Mouse (Mus musculus): ENCODE results near the gene Shq1. TPM values are rescaled to one million over a fixed set of nuclear protein-coding genes. Genes with fewer than 3 reads are reported as not detected.

Gene Shq1
- polyA plus RNA-seq, 1 experiment from 2014 or later = 10.0 TPM

DNA sequence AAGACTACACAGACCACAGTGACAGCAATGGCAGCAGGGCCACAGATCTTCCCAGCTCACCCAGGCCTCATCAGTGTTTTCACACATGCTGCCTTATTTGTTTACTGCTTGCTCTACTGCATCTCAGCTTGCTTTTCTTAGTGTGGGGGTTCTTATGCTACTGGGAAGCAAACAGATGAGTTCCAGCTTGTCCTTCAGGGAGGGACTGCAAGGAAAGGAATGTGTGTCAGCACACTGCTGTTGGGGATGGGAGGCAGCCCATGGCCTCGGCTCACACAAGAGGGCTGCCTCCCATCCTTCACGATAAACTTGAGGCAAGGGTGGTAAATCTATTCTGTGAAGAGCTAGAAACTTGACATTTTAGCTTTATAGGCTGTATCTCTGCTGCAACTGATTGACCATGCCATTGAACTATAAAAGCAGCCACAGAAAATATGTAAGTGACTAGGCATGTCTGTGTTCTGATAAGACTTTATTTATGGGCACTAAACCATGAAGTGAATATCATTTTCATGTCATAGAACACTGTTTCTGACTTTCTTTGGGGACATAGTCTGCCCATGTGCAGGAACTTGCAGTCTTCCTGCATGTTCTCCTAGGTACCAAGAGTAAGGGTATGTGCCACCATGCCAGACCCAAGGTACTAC lies 48.0 kb downstream of the Shq1 start:
- peaks cover 9% of the 10 kb centered on the region for H3K36me3 ChIP-seq

DNA sequence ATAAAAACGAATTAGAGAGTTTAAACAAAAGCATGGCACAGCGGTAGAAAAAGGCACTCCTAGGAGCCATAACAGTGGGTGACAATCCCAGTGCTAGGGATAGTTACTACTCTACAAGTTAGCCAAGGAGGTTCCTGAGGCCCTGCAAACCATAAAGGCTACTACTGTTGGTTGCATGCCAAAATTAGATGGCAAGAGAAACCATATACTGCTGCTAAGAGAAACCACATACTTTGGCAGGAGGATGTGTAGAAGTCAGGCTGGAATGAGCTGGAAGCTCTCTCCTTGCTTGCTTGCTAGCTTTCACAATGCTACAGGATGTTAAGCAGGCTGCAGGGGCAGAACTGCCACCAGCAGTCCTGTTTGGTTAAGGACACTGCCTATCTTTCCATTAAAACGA lies 50.5 kb downstream of the Shq1 start:
- Histone ChIP-seq H3K36me3 (peaks cover 3% of the 10 kb centered on the region), H3K27ac (replicated peaks) (no peak overlapping the region), H3K4me2 (no peak overlapping the region), H3K4me1 (peaks cover 17% of the 10 kb centered on the region), H3K9me3 (no peaks in the 10 kb centered on the region), H3K9ac (no peak overlapping the region), H3K4me3 (no peak overlapping the region), H3K27me3 (replicated peaks) (no peaks in the 10 kb centered on the region)
- 71% methylated on average over 3 of the region's 3 CpGs for WGBS
- ATAC-seq (ENCODE audit: extremely low read depth, insufficient number of reproducible peaks, low FRiP score, low TSS enrichment) = no peak

More for the DNA sequence above, 48.0 kb downstream of the Shq1 start:
- H3K9me3 ChIP-seq = no peaks in the 10 kb centered on the region
- no peak overlapping the region for H3K4me2 ChIP-seq
- H3K4me3 ChIP-seq = no peak overlapping the region
- peaks cover 26% of the 10 kb centered on the region for H3K4me1 ChIP-seq
- H3K9ac ChIP-seq = no peak overlapping the region
- WGBS = 25% methylated on average over 2 of the region's 2 CpGs
- H3K27ac ChIP-seq (replicated peaks) = peak overlapping the region; percentile 45; the same call in 1 of the 2 replicates
- no peaks in the 10 kb centered on the region for H3K27me3 ChIP-seq (replicated peaks)
- no peak for ATAC-seq (ENCODE audit: extremely low read depth, insufficient number of reproducible peaks, low FRiP score, low TSS enrichment)

DNA sequence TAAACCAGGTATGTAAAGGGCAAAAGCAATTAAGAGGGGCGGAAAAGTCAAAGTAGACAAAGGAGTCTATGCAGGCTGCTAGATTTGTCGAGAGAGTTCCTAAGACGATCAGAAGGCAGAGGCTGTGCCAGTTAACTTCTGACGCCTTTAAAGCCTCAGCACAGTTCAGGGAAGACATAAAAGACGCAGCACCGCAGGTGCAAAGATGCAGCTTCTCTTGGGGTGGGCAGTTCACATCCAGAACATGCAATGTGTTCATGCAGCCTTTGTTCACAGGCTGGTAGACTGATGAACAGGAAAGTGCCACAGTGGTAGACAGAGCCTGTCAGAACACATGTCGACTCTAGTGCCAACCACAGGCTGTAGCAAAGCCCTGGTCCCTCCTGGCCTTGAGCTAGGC lies 51.6 kb downstream of the Shq1 start:
- peaks cover 18% of the 10 kb centered on the region for H3K4me1 ChIP-seq
- WGBS = 89% methylated on average over 7 of the region's 7 CpGs
- no peaks in the 10 kb centered on the region for H3K9me3 ChIP-seq
- no peak overlapping the region for H3K4me3 ChIP-seq
- H3K27me3 ChIP-seq (replicated peaks) = no peaks in the 10 kb centered on the region
- 0 out of 2 replicates have a peak, but pooled peaks cover 2% of the 10 kb centered on the region for H3K36me3 ChIP-seq
- ATAC-seq (ENCODE audit: extremely low read depth, insufficient number of reproducible peaks, low FRiP score, low TSS enrichment) = no peak
- H3K9ac ChIP-seq = no peak overlapping the region
- no peak overlapping the region for H3K4me2 ChIP-seq
- H3K27ac ChIP-seq (replicated peaks) = no peak overlapping the region

DNA sequence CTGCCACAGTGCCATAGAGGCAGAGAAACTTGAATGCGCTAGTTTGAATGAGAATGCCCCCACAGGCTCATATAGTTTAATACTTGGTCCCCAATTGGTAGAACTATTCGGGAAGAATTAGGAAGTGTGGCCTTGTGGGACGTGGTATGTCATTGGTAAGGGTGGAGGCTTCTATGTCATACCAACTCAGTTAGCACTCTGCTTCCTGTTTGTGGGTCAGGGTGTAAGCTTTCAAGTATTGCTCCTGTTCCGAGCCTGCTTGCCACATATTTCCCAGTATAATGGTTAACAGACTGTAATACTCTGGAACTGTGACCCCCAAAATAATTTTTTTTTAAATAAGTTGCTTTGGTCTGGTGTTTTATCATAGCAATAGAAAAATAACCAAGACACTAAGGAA lies 54.8 kb downstream of the Shq1 start:
- ATAC-seq (ENCODE audit: extremely low read depth, insufficient number of reproducible peaks, low FRiP score, low TSS enrichment) = no peak
- Histone ChIP-seq H3K36me3 (0 out of 2 replicates have a peak, but pooled peaks cover 3% of the 10 kb centered on the region), H3K27me3 (replicated peaks) (no peaks in the 10 kb centered on the region), H3K4me1 (0 out of 2 replicates have a peak, but pooled peaks cover 3% of the 10 kb centered on the region), H3K9me3 (no peaks in the 10 kb centered on the region), H3K27ac (replicated peaks) (no peak overlapping the region), H3K9ac (no peak overlapping the region), H3K4me3 (no peak overlapping the region), H3K4me2 (no peak overlapping the region)
- 84% methylated on average over 4 of the region's 4 CpGs for WGBS

DNA sequence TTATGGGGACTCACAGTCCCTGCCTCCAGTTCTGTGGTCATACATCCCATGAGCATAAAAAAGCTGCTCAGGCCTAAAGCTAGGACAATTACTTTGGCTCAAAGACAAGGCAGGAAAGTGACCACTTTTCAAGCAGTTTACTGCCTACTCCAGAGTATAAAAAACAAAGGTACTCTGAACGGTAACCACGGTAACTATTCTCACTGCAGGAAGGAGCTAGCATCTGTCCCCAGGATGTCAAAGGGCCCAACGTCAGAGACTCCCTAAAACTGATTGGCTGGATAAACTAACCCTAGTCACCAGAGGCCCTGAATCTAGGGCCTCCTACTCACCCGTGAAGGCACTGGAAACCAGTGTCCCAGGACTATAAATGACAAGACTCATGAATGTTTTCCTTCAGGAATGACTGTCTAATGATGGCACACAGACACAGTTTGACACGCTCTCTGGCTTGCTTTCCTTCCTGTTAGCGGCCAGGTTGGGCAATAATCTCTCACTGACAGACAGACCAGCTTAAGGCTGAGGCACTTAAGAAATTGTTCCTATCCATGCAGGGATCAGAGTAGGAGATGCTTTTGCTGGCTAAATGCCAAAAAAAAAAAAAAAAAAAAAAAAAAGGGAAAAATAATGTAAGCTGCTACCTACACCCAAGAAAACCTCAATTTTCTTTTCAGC lies 57.2 kb downstream of the Shq1 start:
- 53% methylated on average over 6 of the region's 6 CpGs for WGBS
- no peak overlapping the region for H3K9ac ChIP-seq
- H3K36me3 ChIP-seq = 0 out of 2 replicates have a peak, but pooled peaks cover 5% of the 10 kb centered on the region
- ATAC-seq (ENCODE audit: extremely low read depth, insufficient number of reproducible peaks, low FRiP score, low TSS enrichment) = no peak
- no peak overlapping the region for H3K4me2 ChIP-seq
- H3K4me3 ChIP-seq = no peak overlapping the region
- H3K27ac ChIP-seq (replicated peaks) = no peak overlapping the region
- H3K27me3 ChIP-seq (replicated peaks) = no peaks in the 10 kb centered on the region
- H3K4me1 ChIP-seq = peaks cover 3% of the 10 kb centered on the region; the same call in 1 of the 2 replicates
- H3K9me3 ChIP-seq = no peaks in the 10 kb centered on the region

DNA sequence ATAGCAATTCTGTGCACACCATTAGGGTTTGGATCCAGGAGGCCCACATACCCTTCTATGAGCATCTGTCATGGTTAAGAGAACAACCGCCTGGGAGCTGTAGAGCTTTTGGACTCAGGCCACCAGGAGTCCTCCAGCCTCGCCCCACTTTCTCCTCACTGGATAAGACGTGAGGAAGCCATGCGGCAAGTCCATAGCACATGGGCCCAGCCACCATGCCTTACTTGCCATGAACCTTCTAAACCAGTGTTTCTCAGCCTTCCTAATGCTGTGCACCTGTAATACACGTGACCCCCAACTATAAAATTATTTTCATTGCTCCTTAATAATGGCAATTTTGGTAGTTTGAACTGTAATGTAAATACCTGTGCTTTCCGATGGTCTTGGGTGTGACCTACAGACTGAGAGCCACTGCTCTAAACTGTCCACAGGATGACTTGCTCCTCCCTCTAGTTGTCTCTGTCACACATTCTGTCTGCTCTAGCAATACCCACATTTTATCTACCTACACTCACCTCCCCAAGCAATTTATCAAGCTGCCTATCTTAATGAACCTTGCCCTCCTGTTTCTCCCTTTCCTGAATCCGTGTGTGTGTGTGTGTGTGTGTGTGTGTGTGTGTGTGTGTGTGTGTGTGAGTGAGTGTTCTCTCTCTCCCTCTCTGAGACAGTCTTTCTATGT lies 59.9 kb downstream of the Shq1 start:
- H3K9me3 ChIP-seq = no peaks in the 10 kb centered on the region
- H3K27me3 ChIP-seq (replicated peaks) = no peaks in the 10 kb centered on the region
- no peak overlapping the region for H3K4me2 ChIP-seq
- WGBS = 80% methylated on average over 7 of the region's 7 CpGs
- ATAC-seq (ENCODE audit: extremely low read depth, insufficient number of reproducible peaks, low FRiP score, low TSS enrichment) = no peak
- no peak overlapping the region for H3K27ac ChIP-seq (replicated peaks)
- H3K4me3 ChIP-seq = no peak overlapping the region
- H3K4me1 ChIP-seq = peaks cover 8% of the 10 kb centered on the region
- H3K36me3 ChIP-seq = peaks cover 12% of the 10 kb centered on the region; the same call in 1 of the 2 replicates
- H3K9ac ChIP-seq = no peak overlapping the region

DNA sequence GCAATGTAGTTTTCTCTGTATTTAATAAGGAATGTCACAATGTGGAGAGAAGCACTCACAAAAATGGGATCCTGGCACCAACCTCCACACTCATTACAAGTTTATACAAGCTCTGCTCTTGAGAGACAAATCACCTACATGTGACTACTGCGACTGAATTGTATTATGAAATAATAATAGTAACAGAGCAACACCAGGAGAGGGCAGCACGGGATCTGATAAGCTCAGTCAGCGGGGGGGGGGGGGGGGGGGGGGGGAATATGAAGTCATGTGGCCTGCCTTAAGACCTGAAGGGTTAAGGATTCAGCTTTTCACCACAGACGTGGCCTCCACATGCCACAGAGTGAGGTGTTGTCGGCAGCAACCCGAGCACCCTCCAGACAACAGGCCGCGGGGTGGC lies 60.8 kb downstream of the Shq1 start:
- peaks cover 8% of the 10 kb centered on the region for H3K4me1 ChIP-seq
- peaks cover 12% of the 10 kb centered on the region; the same call in 1 of the 2 replicates for H3K36me3 ChIP-seq
- H3K27ac ChIP-seq (replicated peaks) = no peak overlapping the region
- no peaks in the 10 kb centered on the region for H3K9me3 ChIP-seq
- ATAC-seq (ENCODE audit: extremely low read depth, insufficient number of reproducible peaks, low FRiP score, low TSS enrichment) = no peak
- H3K9ac ChIP-seq = no peak overlapping the region
- no peak overlapping the region for H3K4me3 ChIP-seq
- 64% methylated on average over 6 of the region's 8 CpGs for WGBS
- H3K4me2 ChIP-seq = no peak overlapping the region
- H3K27me3 ChIP-seq (replicated peaks) = no peaks in the 10 kb centered on the region

DNA sequence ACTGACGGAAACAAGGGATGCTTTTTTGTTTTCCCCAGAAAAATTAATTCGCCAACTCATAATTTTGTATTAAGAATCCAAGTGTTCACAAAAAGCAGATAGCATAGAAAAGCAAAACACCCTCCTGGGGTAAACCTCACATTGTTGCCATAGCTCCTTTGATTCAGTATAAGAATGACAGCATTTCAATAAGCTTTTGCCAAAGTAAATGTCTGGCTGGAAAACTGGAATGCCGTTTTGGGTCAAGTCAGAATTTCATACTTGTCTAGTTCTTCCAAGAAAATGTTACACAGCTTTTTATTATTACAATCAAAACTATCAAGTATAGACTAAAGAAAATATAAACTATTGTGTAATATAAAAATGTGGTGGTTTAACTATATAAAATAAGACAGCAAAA lies 61.7 kb downstream of the Shq1 start:
- WGBS = 80% methylated on average over 3 of the region's 3 CpGs
- Histone ChIP-seq H3K36me3 (peaks cover 12% of the 10 kb centered on the region; the same call in 1 of the 2 replicates), H3K27me3 (replicated peaks) (no peaks in the 10 kb centered on the region), H3K27ac (replicated peaks) (0 out of 2 replicates have a peak overlapping the region, but pooled peaks have one; percentile 8), H3K4me2 (no peak overlapping the region), H3K4me3 (no peak overlapping the region), H3K9me3 (no peaks in the 10 kb centered on the region), H3K9ac (no peak overlapping the region), H3K4me1 (peaks cover 7% of the 10 kb centered on the region)
- no peak for ATAC-seq (ENCODE audit: extremely low read depth, insufficient number of reproducible peaks, low FRiP score, low TSS enrichment)

DNA sequence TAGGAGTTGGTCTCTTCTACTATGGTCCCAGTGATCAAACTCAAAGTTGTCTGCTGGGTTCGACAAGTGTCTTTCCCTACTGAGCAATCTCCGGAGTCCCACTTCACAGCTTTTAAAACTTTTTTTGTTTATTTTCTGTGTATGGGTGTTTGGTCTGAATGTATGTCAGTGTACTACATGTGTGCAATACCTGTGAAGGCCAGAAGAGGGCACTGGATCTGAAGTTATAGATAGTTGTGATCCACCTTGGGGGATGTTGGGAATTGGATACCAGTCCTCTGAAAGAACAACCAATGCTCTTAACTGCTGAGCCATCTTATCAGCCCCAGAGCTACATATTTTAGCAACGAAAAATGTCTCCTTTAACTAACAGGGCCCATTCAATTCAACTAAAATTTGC lies 62.5 kb downstream of the Shq1 start:
- Histone ChIP-seq H3K36me3 (peaks cover 12% of the 10 kb centered on the region; the same call in 1 of the 2 replicates), H3K27ac (replicated peaks) (no peak overlapping the region), H3K4me1 (peaks cover 5% of the 10 kb centered on the region), H3K4me3 (no peak overlapping the region), H3K9me3 (no peaks in the 10 kb centered on the region), H3K9ac (no peak overlapping the region), H3K27me3 (replicated peaks) (no peaks in the 10 kb centered on the region), H3K4me2 (no peak overlapping the region)
- WGBS = 86% methylated on average over 3 of the region's 3 CpGs
- no peak for ATAC-seq (ENCODE audit: extremely low read depth, insufficient number of reproducible peaks, low FRiP score, low TSS enrichment)

DNA sequence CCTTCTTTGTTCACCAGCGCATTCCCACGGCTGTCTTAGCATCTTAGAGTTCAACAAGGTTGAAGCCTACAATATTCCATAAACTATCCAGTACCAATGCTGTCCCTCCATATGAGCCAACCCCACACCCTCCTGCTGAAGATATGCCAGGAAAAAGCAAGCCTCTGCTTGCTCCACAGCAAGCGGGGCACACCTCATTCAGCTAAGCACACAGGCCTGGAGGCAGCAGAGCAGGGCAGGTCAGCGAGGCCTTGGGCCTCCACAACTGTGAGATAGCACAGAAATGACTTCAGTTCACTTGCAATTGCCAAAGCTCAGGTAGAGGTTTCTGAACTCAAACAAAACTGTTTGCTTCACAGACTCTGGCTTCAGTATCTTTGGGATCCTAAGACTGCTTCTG lies 64.2 kb downstream of the Shq1 start:
- Histone ChIP-seq H3K4me3 (no peak overlapping the region), H3K4me1 (peaks cover 5% of the 10 kb centered on the region), H3K36me3 (peaks cover 12% of the 10 kb centered on the region; the same call in 1 of the 2 replicates), H3K27ac (replicated peaks) (no peak overlapping the region), H3K4me2 (no peak overlapping the region), H3K9ac (no peak overlapping the region), H3K9me3 (no peaks in the 10 kb centered on the region), H3K27me3 (replicated peaks) (no peaks in the 10 kb centered on the region)
- ATAC-seq (ENCODE audit: extremely low read depth, insufficient number of reproducible peaks, low FRiP score, low TSS enrichment) = no peak
- WGBS = 59% methylated on average over 4 of the region's 4 CpGs

DNA sequence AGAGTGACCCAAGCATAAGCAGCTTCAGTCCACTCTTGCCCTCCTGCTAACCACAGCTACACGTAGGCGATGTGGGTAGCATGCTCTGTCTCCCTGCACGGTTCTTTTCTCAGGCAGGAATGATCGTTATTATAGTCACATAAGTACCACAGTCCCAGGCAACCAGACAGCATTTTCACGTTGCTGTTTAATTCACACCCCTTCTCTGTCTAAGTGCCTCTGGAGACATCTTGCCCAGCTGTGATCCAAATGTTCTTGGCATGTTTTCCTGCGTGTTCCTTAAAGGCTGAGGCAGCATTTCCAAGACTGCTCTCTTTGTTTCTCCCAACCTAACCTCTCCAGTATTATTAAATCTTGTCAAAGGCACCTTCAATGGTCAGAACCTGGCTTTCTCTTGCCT lies 67.3 kb downstream of the Shq1 start:
- Histone ChIP-seq H3K36me3 (peaks cover 7% of the 10 kb centered on the region; the same call in 1 of the 2 replicates), H3K9ac (no peak overlapping the region), H3K4me2 (no peak overlapping the region), H3K27me3 (replicated peaks) (no peaks in the 10 kb centered on the region), H3K27ac (replicated peaks) (no peak overlapping the region), H3K4me1 (peaks cover 10% of the 10 kb centered on the region; the same call in 1 of the 2 replicates), H3K9me3 (no peaks in the 10 kb centered on the region), H3K4me3 (no peak overlapping the region)
- 79% methylated on average over 6 of the region's 6 CpGs for WGBS
- no peak for ATAC-seq (ENCODE audit: extremely low read depth, insufficient number of reproducible peaks, low FRiP score, low TSS enrichment)
